Comparison of ENCODE assay signal across 46 mouse cellular contexts in genomic region chr4:56771065-56771464, GRCm38 (mm10). TPM values are rescaled to one million over a fixed set of nuclear protein-coding genes. Genes with fewer than 3 reads are reported as not detected.
"Had no signal": no experiment of that assay in that cellular context is flagged by ENCODE, and none has a peak within 500 bp of the region (broad histone marks: within the 10 kb centered on the region; RNA-seq: fewer than 3 reads in every experiment).

No protein-coding gene starts in this region.

- H3K27ac ChIP-seq: limb, embryonic 10.5 days; limb, embryonic 12.5 days; limb, embryonic 13.5 days; limb, embryonic 15.5 days; liver, embryonic 12.5 days; liver, embryonic 13.5 days; liver, embryonic 14.5 days; liver, embryonic 15.5 days; lung, embryonic 15.5 days; macrophage; midbrain, embryonic 10.5 days; midbrain, embryonic 12.5 days; midbrain, embryonic 13.5 days; midbrain, embryonic 15.5 days had no signal

- H3K27me3 ChIP-seq: limb, embryonic 12.5 days; limb, embryonic 13.5 days; limb, embryonic 15.5 days; liver, embryonic 12.5 days; liver, embryonic 13.5 days; liver, embryonic 15.5 days; lung, embryonic 15.5 days; megakaryocyte, embryonic 14.5 days; midbrain, embryonic 12.5 days; midbrain, embryonic 13.5 days; midbrain, embryonic 15.5 days had no signal

- DNase-seq: left cerebral cortex, postnatal 4 days; liver; liver, embryonic 13.5 days; liver, postnatal 0 days; lung, adult 18-20 months; lung, adult 2 months; lung, embryonic 14.5 days; lung, postnatal 10 days; lung, postnatal 14 days; lung, postnatal 36 days; lung, postnatal 4 days; midbrain, embryonic 14.5 days had no signal

- H3K9me3 ChIP-seq: limb, embryonic 10.5 days; limb, embryonic 12.5 days; limb, embryonic 13.5 days; limb, embryonic 15.5 days; liver, embryonic 12.5 days; liver, embryonic 13.5 days; liver, embryonic 15.5 days; lung, embryonic 15.5 days; megakaryocyte, embryonic 14.5 days; midbrain, embryonic 10.5 days; midbrain, embryonic 12.5 days; midbrain, embryonic 13.5 days; midbrain, embryonic 15.5 days had no signal

- H3K4me2 ChIP-seq: limb, embryonic 12.5 days; limb, embryonic 13.5 days; limb, embryonic 15.5 days; liver, embryonic 11.5 days; liver, embryonic 12.5 days; liver, embryonic 13.5 days; liver, embryonic 15.5 days; lung, embryonic 14.5 days; lung, embryonic 15.5 days; midbrain, embryonic 11.5 days; midbrain, embryonic 12.5 days; midbrain, embryonic 13.5 days; midbrain, embryonic 15.5 days had no signal

- H3K4me3 ChIP-seq: limb, embryonic 10.5 days; limb, embryonic 12.5 days; limb, embryonic 13.5 days; limb, embryonic 15.5 days; liver, embryonic 12.5 days; liver, embryonic 13.5 days; liver, embryonic 15.5 days; lung, embryonic 15.5 days; megakaryocyte, embryonic 14.5 days; midbrain, embryonic 10.5 days; midbrain, embryonic 12.5 days; midbrain, embryonic 13.5 days; midbrain, embryonic 15.5 days; myocyte had no signal

- H3K9ac ChIP-seq: limb, embryonic 12.5 days; limb, embryonic 13.5 days; limb, embryonic 15.5 days; liver, embryonic 12.5 days; liver, embryonic 13.5 days; liver, embryonic 14.5 days; liver, embryonic 15.5 days; liver, postnatal 0 days; lung, embryonic 14.5 days; lung, embryonic 15.5 days; midbrain, embryonic 12.5 days; midbrain, embryonic 13.5 days; midbrain, embryonic 15.5 days had no signal

- ATAC-seq: liver, embryonic 12.5 days; liver, postnatal 0 days; lung, postnatal 0 days; midbrain, embryonic 13.5 days; midbrain, embryonic 15.5 days; midbrain, embryonic 16.5 days had no signal

- H3K4me1 ChIP-seq: limb, embryonic 10.5 days; limb, embryonic 12.5 days; limb, embryonic 13.5 days; limb, embryonic 15.5 days; liver, embryonic 12.5 days; liver, embryonic 13.5 days; liver, embryonic 15.5 days; lung, embryonic 15.5 days; midbrain, embryonic 10.5 days; midbrain, embryonic 12.5 days; midbrain, embryonic 13.5 days; midbrain, embryonic 15.5 days had no signal

RNA-seq across cellular contexts. Expression of gene Actl7a, which starts 27.9 kb away (rescaled TPM):
- total RNA-seq: left cerebral cortex, postnatal 10 days; left cerebral cortex, postnatal 14 days; left cerebral cortex, postnatal 25 days; left cerebral cortex, postnatal 36 days; left cerebral cortex, postnatal 4 days; liver, adult 2 months; megakaryocyte progenitor cell, adult 5-6 weeks; megakaryocyte, adult 5-6 weeks; megakaryocyte-erythroid progenitor cell, adult 5-6 weeks; midbrain, postnatal 0 days; monocyte, adult 5-6 weeks had no signal
- polyA plus RNA-seq: limb, embryonic 10.5 days; limb, embryonic 11.5 days; limb, embryonic 12.5 days; limb, embryonic 13.5 days; limb, embryonic 14.5 days; limb, embryonic 15.5 days; liver, adult 2 months; liver, embryonic 11.5 days; liver, embryonic 12.5 days; liver, embryonic 13.5 days; liver, embryonic 14.5 days; liver, embryonic 15.5 days; liver, embryonic 16.5 days; liver, postnatal 0 days; lung, adult 2 months; lung, embryonic 14.5 days; lung, embryonic 15.5 days; lung, embryonic 16.5 days; lung, postnatal 0 days; macrophage; midbrain, embryonic 10.5 days; midbrain, embryonic 12.5 days; midbrain, embryonic 14.5 days; midbrain, embryonic 15.5 days; midbrain, embryonic 16.5 days; midbrain, postnatal 0 days; myocyte; neural tube, embryonic 11.5 days had no signal

RNA-seq across cellular contexts. Expression of gene Actl7b, which starts 29.8 kb away (rescaled TPM):
- total RNA-seq: left cerebral cortex, postnatal 10 days; left cerebral cortex, postnatal 4 days; liver, adult 2 months had no signal
- polyA plus RNA-seq: limb, embryonic 10.5 days; limb, embryonic 11.5 days; limb, embryonic 13.5 days; limb, embryonic 15.5 days; liver, adult 2 months; liver, embryonic 11.5 days; liver, embryonic 12.5 days; liver, embryonic 13.5 days; liver, embryonic 14.5 days; liver, embryonic 15.5 days; liver, embryonic 16.5 days; liver, postnatal 0 days; lung, embryonic 14.5 days; lung, embryonic 15.5 days; lung, embryonic 16.5 days; macrophage; midbrain, embryonic 10.5 days; midbrain, embryonic 11.5 days; midbrain, embryonic 12.5 days; midbrain, embryonic 13.5 days; midbrain, embryonic 14.5 days; midbrain, embryonic 15.5 days; midbrain, embryonic 16.5 days; midbrain, postnatal 0 days; myocyte; neural tube, embryonic 11.5 days had no signal

RNA-seq across cellular contexts. Expression of gene Gm26657, which starts 31.2 kb away (rescaled TPM):
- total RNA-seq: left cerebral cortex, postnatal 10 days; left cerebral cortex, postnatal 14 days; left cerebral cortex, postnatal 25 days; left cerebral cortex, postnatal 36 days; left cerebral cortex, postnatal 4 days; liver, adult 2 months; megakaryocyte progenitor cell, adult 5-6 weeks; megakaryocyte, adult 5-6 weeks; megakaryocyte-erythroid progenitor cell, adult 5-6 weeks; midbrain, postnatal 0 days; monocyte, adult 5-6 weeks had no signal
- polyA plus RNA-seq: limb, embryonic 10.5 days; limb, embryonic 11.5 days; limb, embryonic 12.5 days; limb, embryonic 13.5 days; limb, embryonic 14.5 days; limb, embryonic 15.5 days; liver, adult 2 months; liver, embryonic 11.5 days; liver, embryonic 12.5 days; liver, embryonic 13.5 days; liver, embryonic 14.5 days; liver, embryonic 15.5 days; liver, embryonic 16.5 days; liver, postnatal 0 days; lung, adult 2 months; lung, embryonic 14.5 days; lung, embryonic 15.5 days; lung, embryonic 16.5 days; lung, postnatal 0 days; macrophage; midbrain, embryonic 10.5 days; midbrain, embryonic 12.5 days; midbrain, embryonic 13.5 days; midbrain, embryonic 14.5 days; midbrain, embryonic 15.5 days; midbrain, embryonic 16.5 days; midbrain, postnatal 0 days; myocyte; neural tube, embryonic 11.5 days had no signal
